Mouse (Mus musculus): ENCODE results near the gene Col27a1.

DNA sequence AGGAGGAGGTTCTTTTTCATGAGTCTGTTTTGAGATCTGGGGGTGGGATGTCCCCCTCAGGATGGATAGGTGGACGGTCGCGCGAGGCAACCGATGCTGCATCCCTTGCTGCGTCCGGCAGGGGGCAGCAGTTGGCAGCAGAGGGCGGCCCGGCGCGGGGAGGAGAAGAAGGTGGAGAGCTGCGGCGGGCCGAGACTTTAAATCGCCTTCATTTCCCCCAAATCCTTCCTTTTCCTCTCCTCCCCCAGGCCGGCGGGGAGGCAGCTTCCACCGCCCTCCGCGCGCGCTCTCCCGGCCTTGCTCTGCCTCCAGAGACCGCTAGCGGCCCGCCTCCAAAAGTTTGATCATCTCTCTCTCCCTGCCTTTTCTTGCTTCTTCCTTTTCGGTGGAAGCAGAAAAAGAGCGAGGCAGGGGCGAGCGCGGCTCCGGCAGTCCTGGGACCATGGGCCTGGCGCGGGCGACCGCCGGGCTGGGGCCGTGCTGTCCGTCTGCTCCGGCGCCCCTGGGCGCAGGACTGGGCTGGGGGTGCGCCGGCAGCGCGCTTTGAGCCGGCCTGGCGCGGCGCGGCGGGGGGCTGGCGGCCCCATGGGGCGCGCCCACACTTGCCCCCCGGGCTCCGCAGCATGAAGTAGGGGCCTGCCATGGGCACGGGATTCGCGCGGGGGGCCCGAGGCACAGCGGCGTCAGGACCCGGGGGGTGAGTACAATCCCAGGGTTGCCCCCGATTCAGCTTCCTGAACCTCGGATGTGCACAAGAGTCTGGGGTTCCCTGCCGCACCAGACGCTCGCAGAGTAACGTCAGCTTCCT lies 1.6 kb downstream of the Col27a1 start:
- TF ChIP-seq CTCF (IDR thresholded peaks at IDR 0.05; ENCODE audit: insufficient read depth, low read length), result peak; percentile 64
- peak; percentile 32; the same call in 1 of the 2 replicates for TF ChIP-seq POLR2A (IDR thresholded peaks at IDR 0.05; ENCODE audit: borderline replicate concordance, extremely low read depth, low read depth, low read length)
